Mouse (Mus musculus): ENCODE data around the gene Thsd7a. TPM values are rescaled to one million over a fixed set of nuclear protein-coding genes. Genes with fewer than 3 reads are reported as not detected.

Thsd7a gene
- total RNA-seq, 2 experiments from 2014 or later = 1.8 to 2.3 TPM

- no peak for DNase-seq
Observed at GRCm38 (mm10) chr6:12386731-12387130, 362.5 kb downstream of the Thsd7a start.

- no peak for DNase-seq
Observed at GRCm38 (mm10) chr6:12385591-12385990, 363.6 kb downstream of the Thsd7a start.

- DNase-seq = no peak
Observed at GRCm38 (mm10) chr6:12381136-12381778, 368.0 kb downstream of the Thsd7a start.

GRCm38 (mm10) chr6:12380717-12381116 is 368.5 kb downstream of the Thsd7a start:
- DNase-seq = no peak

GRCm38 (mm10) chr6:12358737-12359136 is 390.5 kb downstream of the Thsd7a start:
- no peak for DNase-seq

GRCm38 (mm10) chr6:12353573-12353972 is 395.6 kb downstream of the Thsd7a start:
- no peak for DNase-seq

- no peak for DNase-seq
Observed at GRCm38 (mm10) chr6:12352165-12352719, 397.0 kb downstream of the Thsd7a start.

GRCm38 (mm10) chr6:12350753-12351152 is 398.5 kb downstream of the Thsd7a start:
- DNase-seq = no peak

- no peak for DNase-seq
Observed at GRCm38 (mm10) chr6:12349105-12349759, 400.0 kb downstream of the Thsd7a start.

GRCm38 (mm10) chr6:12348667-12349066 is 400.5 kb downstream of the Thsd7a start:
- DNase-seq = no peak

GRCm38 (mm10) chr6:12336590-12337584 is 412.3 kb downstream of the Thsd7a start:
- DNase-seq = no peak

GRCm38 (mm10) chr6:12315070-12315909 is 433.9 kb downstream of the Thsd7a start:
- DNase-seq = no peak

- DNase-seq = no peak
Observed at GRCm38 (mm10) chr6:12307502-12307901, 441.7 kb downstream of the Thsd7a start.

- DNase-seq = no peak
Observed at GRCm38 (mm10) chr6:12262641-12263400, 486.4 kb downstream of the Thsd7a start.
